Mouse (Mus musculus) layer of hippocampus, adult 18-20 months (tissue): ENCODE measurements around the gene Opa3. TPM values are rescaled to one million over a fixed set of nuclear protein-coding genes. Genes with fewer than 3 reads are reported as not detected.

Source experiments
- DNase-seq, 2 experiments: peaks; one replicate each; pipeline ENCODE4 v3.0.0; 2022; ENCODE audit warnings: low spot score in 2 of 2
- total RNA-seq, 2 experiments: library from RNA; stranded (reverse); gene quantifications; 2 replicates each; pipeline ENCODE4 v1.2.3; 2021

The Opa3 gene
- total RNA-seq, 2 experiments from 2014 or later = 41.3 to 42.6 TPM

DNA sequence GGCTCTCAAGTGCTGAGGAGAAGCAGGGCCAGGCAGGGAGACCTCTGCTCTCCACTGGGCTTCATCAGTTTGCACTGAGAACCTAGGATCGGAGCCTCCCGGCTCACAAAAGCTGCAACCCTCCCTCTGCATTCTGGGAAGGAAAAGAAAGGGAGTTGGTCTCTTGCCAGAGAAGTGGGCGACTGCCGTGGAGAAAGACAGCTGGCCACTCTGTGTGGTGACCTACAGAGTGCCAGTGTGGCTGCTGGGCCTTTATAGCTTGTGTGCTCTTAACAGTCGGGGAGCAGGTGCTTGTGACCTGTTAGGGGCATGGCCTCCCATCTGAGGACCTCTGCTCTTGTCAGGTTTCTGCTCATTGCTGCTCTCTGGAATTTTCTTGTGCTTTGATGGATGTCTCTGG, 15.7 kb downstream of the Opa3 start:
- DNase-seq = no peak

DNA sequence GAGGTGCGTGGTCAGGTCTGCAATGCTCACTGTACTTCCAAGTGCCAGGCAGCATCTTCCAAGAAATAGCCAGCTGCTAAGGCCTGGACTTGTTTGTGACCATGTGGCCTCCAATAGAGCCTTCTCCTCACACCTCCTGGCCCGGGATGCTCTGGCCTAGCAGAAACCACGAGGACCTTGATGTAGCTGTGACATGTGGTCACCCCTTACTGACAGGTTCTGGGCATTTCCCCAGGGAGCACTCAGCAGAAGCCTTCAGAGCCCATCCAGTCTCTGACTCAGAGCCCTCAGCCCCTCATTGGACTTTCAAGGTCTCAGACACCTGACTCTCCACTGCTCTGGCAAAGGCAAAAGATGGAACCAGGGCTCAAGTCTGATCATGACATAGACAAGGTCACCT, 16.9 kb downstream of the Opa3 start:
- DNase-seq = no peak

DNA sequence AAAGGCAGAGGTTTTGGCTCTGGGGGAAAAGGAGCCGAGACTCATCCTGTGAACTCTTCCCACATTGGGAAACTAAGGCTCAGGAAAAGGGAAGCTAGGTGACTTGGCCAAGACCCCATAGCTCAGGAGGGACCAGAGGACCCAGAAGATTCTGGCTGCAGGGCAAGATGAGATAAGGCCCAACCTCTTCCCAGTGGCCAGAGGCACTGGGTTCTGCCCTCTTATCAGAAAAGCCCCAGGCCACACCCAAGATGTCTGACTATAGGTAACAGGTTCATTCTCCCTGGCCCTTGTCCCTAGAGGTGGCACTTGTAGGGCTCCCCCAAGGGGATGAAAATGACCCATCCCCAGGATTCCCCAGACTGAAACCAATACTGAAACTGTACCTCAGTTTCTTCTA, 18.7 kb downstream of the Opa3 start:
- DNase-seq = no peak

DNA sequence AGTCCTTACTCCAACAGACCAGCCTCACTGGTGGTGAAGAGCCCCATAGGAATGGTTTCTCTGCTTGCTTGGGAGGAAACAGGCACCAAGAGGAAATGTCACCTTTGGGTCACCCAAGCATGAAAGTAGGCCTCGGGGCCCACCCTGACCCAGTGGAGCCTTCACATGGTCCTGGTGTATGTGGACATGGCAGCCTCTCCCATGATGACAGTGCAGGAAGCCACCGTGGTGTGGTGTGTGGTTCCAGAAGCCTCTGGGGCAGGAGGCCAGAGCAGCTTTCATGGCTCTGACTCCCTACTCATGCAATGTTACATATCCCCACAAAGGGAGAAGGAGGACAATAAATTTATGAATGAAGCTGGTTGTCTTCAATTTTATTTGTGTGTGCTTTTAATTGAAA, 19.4 kb downstream of the Opa3 start:
- DNase-seq = no peak

DNA sequence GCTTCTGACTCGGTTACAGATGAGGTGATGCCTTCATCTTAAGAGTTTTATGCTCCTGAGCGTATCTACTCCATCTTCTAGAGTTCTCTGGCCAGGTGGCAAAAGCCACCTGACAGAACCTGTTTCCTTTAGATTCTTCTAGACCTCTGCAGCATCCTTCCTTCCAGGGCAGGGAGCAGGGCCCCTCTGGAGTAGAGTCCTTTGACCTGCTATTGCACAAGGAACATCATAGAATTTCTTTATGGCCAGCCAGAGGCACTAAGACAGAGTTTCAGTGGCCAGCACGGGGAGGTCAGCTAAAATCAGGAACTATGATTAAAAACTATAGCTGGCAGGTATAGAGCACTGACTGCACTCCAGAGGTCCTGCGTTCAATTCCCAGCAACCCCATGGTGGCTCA, 23.9 kb downstream of the Opa3 start:
- DNase-seq = no peak

DNA sequence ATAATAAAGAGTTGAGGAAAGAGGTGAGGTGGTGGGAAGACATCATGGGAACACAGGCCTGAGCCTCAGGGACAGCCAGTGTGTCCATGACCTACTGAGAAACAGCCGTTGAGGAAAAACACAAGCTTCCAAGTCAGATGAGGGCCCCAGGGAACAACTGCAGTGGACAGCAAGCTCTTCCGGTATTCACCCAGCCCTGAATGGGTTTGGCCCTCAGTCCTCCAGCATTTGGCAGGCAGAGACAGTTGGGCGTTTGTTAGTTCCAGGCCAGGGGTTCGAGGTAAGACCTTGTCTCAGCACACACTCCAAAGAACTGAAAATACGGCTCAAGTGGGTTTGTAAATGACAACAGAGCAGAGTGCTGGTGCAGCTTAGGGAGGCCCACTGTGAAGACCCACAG, 25.3 kb downstream of the Opa3 start:
- DNase-seq = no peak

DNA sequence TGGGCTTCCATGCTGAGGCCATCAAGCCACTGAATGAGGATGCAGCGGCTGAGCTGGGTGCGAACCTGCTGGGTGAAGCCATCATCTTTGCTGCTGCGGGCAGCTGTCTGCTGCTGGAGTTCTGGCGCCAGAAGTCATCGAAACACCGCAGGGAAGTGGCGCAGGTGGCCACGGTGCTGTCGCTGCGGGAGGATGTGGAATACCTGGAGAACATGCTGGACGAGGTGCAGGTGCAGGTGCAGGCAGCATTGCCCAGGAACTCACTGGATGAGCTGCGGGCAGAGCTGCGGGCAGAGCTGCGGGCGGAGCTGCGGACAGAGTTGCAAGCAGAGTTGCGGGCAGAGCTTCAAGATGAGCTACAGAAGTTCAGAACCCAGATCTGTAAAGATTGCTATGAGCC, 27.3 kb downstream of the Opa3 start:
- no peak for DNase-seq

DNA sequence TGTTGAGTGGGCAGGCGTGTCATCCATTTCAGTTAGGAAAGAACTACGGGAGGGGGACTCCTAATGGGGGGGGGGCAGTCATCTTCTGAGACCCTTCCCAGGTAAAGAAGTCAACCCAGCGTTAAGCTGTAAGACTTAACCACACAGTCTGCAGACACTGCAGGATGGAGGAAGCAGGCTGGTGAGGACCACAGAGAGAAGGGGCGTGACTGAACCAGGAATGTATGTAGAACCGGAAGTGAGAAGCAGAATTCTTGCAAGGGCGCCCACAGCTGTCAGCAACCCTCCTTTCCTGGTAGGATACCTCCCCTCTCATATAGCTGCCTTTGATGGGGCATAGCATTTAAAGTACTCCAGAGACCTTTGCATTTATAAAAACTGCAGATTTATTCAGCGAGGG, 28.4 kb downstream of the Opa3 start:
- DNase-seq = no peak

DNA sequence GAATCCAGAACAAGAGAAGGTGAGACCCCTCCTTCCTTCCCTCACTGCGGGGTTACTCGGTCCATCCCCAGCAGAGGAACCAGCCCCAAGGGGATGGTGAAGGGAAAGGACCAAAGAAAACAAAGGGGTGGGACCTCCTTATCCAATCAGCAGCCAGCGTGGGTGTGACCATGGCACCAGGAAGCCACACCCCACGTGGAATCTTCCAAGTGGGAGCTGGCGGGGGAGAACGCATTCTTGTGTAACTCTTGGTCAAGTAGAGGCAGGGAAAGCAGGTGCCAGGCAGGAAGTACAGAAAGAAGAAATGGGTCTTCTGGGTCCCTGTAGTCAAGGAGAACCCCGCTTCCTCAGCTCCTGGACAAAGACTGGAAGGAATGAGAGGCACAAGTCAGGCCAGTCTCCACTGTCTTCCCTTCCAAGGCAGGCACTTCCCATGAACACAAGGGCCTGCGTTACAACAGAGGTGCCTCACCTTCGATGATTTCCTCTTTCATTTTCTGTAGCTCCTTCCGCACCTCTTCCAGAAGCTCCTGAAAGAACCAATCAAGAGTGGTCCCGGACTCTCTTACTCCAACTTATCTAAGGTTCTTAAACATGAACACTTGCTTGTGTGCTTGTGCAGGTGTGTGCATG, 29.4 kb downstream of the Opa3 start:
- DNase-seq = peak in 1 of 2 experiments; percentile 54

DNA sequence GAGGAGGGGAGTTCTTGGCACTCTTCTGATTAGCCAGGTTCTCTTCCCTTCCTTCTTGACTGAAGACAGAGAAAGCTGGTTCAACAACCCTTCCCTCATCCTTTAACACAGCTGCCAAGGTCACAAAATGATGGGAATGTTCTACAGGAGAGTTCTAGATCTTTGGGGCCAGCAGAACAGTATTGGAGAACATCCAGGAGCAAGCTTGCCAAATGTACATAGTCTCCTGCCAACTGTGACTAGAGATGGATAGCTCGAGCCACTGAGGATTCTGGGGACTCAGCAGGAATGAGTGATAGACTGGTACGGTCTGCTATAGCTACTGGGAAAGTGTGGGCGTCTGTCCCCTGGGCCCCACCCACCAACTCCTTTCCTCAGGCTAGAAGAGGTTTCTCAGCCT, 30.2 kb downstream of the Opa3 start:
- no peak for DNase-seq

DNA sequence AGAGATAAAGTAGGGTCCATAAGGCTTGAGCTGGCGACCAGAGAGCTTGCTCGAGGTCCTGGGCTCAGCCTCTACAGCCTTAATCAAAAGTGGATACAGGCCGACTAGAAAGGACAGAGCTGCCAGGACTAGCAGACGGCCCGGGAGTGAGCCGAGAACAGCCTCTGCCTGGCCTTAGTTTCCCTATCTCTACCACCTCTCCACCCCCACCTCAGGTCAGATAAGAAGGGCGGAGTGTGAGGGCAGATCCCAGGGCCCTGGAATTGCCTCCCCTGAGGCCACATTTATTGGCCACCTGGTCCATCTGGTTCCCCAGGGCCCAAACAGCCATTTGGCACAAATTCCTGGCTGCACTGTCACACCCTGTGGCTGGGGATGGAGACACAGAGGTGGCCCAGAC, 37.0 kb downstream of the Opa3 start:
- DNase-seq = no peak

DNA sequence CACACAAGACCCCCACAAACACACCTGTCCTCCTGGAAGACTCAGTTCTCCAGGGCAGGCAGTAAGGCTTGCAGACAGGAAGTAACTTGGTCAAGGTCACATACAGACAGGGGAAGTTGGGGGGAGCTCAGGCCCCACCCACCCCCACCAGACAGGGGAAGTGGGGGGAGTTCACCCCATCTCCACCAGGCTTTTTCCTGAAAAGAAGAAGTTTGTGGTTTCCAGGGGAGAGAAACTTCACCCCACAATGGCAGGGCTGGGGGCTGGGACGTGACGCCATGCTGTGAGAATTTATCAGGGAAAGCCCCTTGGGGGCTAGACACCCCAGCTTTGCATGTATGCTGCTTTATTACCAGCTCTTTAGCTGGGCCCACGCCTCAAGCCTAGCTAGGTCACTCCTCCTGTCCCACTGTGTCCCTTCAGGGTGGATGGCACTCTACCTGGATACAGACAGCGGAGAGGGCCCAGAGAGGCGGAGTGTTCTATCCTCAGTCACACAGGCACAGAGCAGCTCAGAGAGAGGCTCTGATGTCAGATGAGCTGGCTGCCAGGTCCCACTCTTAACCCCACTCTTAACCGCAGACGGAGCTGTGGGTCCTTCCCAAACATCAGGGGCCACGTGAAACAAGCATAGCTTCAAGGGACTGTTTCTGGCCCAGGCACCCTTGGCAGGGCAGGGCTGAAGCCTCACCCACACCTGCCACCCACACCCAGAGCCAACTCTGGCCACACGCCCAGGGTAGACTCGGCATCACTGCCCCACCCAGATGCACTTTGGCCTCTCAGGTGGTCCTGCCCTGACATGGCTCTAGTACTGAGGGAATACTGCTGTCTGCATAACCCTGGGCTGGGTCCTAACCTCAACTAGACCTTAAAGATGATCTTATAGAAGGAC, 38.0 kb downstream of the Opa3 start:
- no peak for DNase-seq

DNA sequence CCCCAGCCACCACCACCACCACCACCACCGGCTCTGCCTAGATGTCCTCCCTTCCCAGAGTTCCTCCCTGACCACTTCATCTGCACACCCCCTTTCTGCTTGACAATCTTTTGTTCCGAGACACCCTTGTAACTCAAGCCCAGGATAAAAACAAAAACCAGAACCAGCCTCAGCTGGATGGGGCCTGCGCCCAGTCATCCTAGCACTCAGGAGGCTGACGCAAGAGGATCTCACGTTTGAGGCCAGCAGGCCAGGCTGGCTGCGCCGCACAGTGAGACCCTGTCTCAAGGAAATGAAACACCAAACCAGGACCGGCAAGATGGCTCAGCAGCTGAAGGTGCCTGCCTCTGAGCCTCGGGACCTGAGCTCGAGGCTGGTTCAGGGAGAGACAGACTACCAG, 38.9 kb downstream of the Opa3 start:
- DNase-seq = no peak

DNA sequence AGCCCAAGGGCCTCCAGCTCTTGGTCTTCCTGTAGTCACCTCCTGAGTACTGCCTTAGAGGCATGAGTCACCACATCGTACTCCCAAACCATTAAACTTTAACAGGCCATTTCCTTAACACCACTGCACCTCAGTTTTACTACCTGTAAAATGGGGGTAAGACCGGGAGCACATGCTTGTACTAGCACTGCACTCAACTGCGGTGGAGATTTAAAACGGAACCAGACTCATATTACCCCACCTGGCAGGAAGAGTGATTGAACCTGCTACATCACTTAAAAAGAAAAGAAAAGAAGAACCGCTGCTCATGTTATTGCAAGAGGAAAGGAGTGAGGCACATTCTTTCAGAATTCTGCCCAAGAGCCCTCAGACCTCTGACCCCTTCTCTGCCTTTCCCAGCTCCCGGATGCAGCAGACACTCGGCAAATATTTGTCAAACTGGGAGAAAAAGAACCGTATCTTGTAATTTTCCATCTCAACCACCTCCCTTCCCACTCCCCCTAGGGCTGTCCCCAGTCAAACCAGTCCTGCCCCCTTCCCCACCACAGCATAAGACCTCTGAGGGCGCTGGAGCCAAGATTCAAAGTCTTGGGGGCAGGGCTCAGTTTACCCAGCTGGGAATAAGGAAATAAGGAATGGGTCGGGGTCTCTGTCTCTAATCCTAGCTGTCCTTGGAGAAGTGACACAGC, 41.0 kb downstream of the Opa3 start:
- no peak for DNase-seq

DNA sequence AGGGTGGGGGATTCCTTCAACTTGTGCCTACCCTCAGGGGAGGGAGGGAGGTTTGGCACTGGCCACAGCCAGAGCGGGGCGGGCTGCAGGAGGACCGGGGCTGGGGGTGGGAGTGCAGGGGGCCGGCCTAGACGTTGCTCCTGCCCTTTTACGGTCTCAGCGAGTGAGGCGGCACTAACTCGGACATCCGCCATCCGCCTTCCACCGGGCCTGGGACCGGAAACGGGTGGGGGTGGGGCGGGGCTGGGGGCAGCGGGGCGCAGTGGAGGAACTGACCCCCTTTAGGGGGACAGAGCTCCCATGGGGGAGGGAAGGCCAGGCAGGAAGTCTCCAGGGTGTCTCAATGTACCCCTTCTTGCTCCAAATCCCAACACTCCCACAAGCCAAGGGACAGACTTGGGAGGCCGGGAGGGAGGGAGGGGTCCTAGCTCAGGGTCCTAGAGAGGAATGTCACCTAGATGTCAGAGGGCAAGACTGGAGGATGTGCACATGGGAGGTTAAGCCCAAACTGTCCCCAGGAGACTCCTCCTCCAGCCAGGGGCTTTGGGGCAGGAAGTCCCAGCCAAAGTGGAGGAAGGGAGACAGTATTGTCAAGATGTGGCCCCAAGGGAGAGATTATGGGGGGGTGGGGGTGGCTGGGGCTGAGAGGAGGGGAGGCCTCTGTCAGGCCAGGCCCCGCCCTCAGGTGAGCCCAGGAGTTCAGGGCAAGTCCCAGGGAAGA, 41.7 kb downstream of the Opa3 start:
- no peak for DNase-seq

DNA sequence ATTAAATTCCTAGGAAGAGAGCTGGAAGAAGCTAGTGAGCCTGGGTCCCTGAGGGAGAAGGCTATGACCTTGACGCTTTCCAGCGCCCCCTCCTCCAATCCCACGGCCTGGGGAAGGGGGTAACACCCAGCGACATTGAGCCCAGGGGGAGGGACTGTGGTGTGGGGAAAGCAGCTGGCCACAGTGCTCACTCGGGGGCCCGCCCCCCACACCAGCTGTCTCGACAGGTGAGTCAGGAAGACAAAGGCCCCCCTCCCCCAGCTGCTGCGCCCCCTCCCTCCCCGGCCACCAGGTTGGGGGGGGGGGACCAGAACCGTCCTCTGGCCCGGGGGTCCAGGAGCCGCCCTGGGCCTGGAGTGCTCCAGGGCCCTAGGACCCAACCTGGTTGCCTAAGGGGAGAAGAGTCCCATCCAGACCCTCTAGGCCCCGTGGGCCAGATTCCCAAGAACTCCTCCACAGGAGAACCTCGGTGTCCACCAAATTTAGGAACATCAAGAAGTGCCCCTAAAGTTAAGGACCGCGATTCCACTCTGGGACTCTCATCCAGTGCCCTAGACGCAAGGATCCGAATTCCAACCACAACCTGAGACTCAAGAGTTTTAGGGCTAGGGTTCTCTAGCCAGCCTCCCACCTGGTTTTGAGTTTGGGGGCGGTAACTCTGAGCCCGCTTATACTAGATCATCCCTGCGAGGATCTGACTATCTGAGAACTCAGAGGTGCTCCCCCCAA, 42.5 kb downstream of the Opa3 start:
- DNase-seq = no peak

DNA sequence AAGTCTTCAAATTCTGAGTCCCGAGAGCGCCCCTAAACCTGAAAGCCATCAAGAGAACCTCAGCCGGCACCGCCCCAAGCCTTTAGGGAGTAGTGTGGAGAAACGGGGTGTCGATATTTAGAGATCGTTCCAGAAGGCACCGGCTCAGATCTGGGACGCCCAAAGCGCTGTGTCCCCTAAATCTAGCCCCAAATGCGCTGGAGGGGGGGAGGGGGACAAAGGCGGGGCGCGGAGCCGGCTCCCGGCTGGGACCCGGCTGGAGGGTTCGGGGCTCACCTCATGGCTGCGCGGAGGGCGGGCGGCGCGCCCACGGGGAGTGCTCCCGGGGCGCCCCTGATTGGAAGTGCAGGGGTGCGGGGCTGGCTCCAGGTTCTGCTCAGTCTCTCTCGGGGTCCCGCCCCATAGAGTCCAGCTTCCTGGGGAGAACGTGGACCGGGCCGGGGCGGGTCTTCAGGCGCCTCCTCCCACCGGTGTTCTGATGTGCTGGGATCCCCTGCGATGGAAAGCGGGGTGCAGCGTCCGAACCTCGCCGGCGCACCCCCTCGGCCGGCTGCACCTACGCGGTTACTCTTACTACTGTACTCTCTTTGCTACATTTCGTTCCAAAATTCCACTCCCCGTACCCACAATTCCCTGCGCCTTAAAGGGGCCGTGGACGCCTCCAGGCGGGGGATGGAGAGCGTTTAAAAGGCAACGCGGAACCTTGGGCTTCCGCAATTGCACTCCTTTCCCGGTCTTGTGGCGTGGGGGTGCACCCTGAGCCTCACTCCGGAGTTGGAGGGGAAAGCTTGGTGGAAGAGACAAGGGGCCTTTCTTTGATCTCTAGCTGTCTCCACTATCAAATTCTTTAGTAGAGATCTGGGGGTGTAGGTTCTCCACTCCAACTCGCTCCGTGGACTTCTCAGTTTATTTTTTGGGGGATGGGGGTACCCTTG, 43.4 kb downstream of the Opa3 start, which contains the start of gene Vasp:
Gene Vasp, minus strand, starts transcription at position 580 of the 935 bp plus-strand sequence.
- DNase-seq = peak; percentile 78 to 89

DNA sequence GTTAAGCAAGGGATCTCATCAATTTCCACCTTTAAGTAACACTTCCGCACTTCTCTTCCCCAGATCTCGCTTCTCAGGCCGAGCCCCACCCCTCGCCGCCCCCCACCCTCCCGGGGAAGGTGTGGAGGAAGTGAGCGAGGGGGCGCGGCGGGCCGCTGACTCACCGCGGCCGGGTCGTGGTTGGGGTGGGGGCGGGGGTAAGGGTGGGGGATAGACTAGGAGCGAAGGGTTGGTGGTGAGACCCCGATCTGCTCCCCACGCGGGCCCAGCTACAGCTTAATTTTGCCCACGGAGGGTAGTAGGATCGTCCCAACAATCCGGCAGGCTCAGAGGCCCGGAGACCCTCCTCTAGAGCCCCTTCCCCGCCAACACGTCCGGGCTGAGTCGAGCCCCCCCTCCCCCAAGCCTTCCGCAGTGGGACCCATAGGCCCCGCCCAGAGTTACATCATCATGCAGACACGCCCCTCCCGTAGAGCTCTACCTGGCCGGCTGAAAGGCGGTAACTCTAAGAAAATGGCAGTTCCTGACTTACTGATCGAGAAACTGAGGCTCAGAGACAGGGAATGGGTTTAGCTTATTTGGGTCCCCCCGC, 44.1 kb downstream of the Opa3 start:
- peak in 1 of 2 experiments; percentile 36 for DNase-seq

DNA sequence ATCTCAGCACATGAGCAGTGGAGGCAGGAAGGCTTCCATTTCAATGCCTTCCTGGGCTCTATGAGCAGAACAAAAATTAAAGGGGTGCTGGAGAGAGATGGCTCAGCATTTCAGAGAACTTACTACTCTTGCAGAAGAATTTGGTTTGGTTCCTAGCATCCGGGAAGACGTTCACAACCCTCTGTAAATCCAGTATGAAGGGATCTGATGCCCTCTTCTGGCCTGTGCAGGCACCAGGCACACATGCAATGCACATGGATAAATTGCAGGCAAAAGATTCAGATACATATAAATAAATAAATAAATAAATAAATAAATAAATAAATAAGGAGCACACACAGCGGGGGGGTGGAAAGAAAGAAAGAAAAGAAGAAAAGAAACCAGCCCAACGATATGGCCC, 48.1 kb downstream of the Opa3 start:
- no peak for DNase-seq
